Mouse (Mus musculus): ENCODE results near the gene Nptx1. TPM values are rescaled to one million over a fixed set of nuclear protein-coding genes. Genes with fewer than 3 reads are reported as not detected.
A peak's percentile ranks its signal among the peaks of the same experiment; 100 is the strongest.

Gene Nptx1
- total and polyA plus RNA-seq, 3 experiments, result 0.11 TPM; not detected in 2

DNA sequence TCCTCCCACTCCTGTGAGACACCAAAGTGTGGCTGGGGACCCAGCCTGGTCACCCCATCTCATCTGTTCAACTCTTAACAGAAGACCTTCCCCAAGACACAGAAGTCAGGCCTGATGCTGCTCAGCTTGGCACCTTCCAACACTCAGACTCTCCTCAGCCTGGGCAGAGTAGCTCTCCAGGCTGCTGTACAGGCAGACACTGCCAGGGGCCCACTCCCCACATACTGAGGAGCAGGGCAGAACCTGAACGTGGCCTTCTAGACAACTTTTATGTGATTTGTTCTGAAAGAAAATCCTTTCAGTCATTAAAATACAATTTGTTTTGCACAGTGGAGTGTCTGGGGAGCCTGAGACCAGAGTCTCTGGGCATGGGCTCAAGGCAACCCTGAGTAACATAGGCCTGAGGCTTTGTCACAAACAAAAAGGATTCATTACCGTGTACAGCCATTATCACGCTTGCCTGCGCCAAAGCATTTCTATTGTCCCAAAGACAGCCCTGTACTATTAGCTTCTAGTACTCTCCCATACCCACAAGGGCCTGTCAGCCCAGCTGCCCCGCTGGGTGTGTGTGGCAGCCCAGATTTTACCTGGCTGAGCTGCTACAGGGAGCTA, 38.3 kb downstream of the Nptx1 start:
- H3K9me3 ChIP-seq (replicated peaks), result no peaks in the 10 kb centered on the region
- peaks cover 23% of the 10 kb centered on the region for H3K27me3 ChIP-seq (ENCODE audit: insufficient read depth, low read length)
- no peak for ATAC-seq (ENCODE audit: extremely low read depth, insufficient number of reproducible peaks, low FRiP score, poor library complexity, severe bottlenecking)
- no peak for TF ChIP-seq CTCF (IDR thresholded peaks at IDR 0.05; ENCODE audit: low read depth, low read length)
- no peak for TF ChIP-seq POLR2AphosphoS5 (IDR thresholded peaks at IDR 0.05; ENCODE audit: insufficient replicate concordance, low read depth, low read length)
- no peak for TF ChIP-seq GATA1 (IDR thresholded peaks at IDR 0.05; ENCODE audit: borderline replicate concordance, low read length)
- no peak for TF ChIP-seq GATA2 (IDR thresholded peaks at IDR 0.05; ENCODE audit: borderline replicate concordance, low read depth, low read length)
- no peak for TF ChIP-seq TAL1 (conservative IDR thresholded peaks at IDR 0.05; ENCODE audit: low read depth, low read length)
- no peak for DNase-seq (ENCODE audit: low spot score)
- H3K4me3 ChIP-seq (ENCODE audit: low read depth, low read length), result no peak overlapping the region
- H3K36me3 ChIP-seq (replicated peaks), result peaks cover 47% of the 10 kb centered on the region
- H3K4me1 ChIP-seq (ENCODE audit: insufficient read depth, low read depth, low read length), result no peaks in the 10 kb centered on the region

DNA sequence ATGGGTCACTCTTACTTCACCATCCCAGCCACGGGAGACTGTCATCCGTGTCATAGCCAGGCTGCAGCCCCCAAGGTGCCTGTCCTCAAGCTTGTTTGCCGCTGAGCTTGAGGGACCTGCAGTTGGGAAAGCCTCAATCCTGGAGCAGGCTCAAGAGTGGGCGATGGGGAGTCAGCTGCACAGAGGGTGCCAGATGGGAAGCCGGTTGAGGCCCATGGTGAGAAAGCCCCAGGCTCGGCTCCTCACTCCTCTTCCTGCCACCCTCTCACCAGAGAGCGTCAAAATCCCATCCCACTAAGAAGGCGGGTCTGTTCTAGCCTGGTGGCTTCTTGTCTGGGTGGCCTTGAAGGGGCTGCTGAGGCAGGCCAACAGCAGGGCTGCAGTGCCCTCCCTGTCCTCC, 39.8 kb downstream of the Nptx1 start:
- no peak for DNase-seq (ENCODE audit: low spot score)
- ATAC-seq (ENCODE audit: extremely low read depth, insufficient number of reproducible peaks, low FRiP score, poor library complexity, severe bottlenecking), result no peak
- Histone ChIP-seq H3K4me1 (ENCODE audit: insufficient read depth, low read depth, low read length) (no peaks in the 10 kb centered on the region), H3K27me3 (ENCODE audit: insufficient read depth, low read length) (peaks cover 9% of the 10 kb centered on the region), H3K4me3 (ENCODE audit: low read depth, low read length) (no peak overlapping the region), H3K36me3 (replicated peaks) (peaks cover 62% of the 10 kb centered on the region), H3K9me3 (replicated peaks) (no peaks in the 10 kb centered on the region)
- no peak for TF ChIP-seq POLR2AphosphoS5 (IDR thresholded peaks at IDR 0.05; ENCODE audit: insufficient replicate concordance, low read depth, low read length)
- no peak for TF ChIP-seq GATA1 (IDR thresholded peaks at IDR 0.05; ENCODE audit: borderline replicate concordance, low read length)
- TF ChIP-seq GATA2 (IDR thresholded peaks at IDR 0.05; ENCODE audit: borderline replicate concordance, low read depth, low read length), result no peak
- no peak for TF ChIP-seq TAL1 (conservative IDR thresholded peaks at IDR 0.05; ENCODE audit: low read depth, low read length)
- TF ChIP-seq CTCF (IDR thresholded peaks at IDR 0.05; ENCODE audit: low read depth, low read length), result no peak

DNA sequence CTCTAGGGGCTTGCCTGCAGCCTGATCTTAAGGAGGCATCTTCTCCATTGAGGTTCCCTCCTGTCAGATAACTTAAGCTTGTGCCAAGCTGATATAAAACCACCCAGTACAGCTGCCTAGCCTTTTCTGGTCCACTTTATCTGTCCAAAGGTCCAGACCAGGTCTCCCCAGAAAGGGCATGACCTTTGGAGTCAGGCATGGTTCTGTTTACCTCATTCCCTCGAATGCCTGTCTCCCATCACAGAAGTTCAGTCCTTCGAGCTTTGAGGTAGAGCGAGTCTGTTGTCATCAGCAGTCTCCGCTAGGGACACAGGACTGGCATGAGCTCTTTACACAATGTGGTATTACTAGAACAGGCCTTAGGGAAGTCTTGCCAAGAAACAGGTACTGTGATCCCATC, 41.2 kb downstream of the Nptx1 start:
- Histone ChIP-seq H3K36me3 (replicated peaks) (peaks cover 76% of the 10 kb centered on the region), H3K4me3 (ENCODE audit: low read depth, low read length) (no peak overlapping the region), H3K27me3 (ENCODE audit: insufficient read depth, low read length) (no peaks in the 10 kb centered on the region; the same call in 1 of the 2 replicates), H3K4me1 (ENCODE audit: insufficient read depth, low read depth, low read length) (no peaks in the 10 kb centered on the region), H3K9me3 (replicated peaks) (no peaks in the 10 kb centered on the region)
- ATAC-seq (ENCODE audit: extremely low read depth, insufficient number of reproducible peaks, low FRiP score, poor library complexity, severe bottlenecking) (no peak), DNase-seq (ENCODE audit: low spot score) (no peak)
- TF ChIP-seq GATA2 (IDR thresholded peaks at IDR 0.05; ENCODE audit: borderline replicate concordance, low read depth, low read length) (no peak), GATA1 (IDR thresholded peaks at IDR 0.05; ENCODE audit: borderline replicate concordance, low read length) (no peak), POLR2AphosphoS5 (IDR thresholded peaks at IDR 0.05; ENCODE audit: insufficient replicate concordance, low read depth, low read length) (no peak), CTCF (IDR thresholded peaks at IDR 0.05; ENCODE audit: low read depth, low read length) (no peak), TAL1 (conservative IDR thresholded peaks at IDR 0.05; ENCODE audit: low read depth, low read length) (no peak)

DNA sequence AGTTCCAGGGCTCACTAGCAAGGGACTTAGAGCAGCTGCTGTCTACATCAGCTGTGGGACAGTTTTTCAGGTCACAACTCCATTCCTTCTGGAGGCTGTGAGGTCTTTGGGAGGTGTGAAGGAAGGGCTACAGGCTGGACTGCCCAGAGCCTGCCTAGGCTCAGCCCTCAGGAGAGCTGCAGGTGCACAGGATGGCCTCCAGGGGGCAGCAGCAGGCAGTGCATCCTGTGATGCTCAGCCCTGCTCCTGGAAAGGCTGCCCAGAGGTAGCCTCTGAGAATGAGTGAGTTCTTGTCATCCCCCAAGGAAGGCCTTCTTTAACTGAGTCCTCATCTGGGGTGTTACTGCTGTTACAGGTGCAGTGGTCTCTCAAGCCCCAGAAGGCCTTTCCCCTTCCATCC, 43.9 kb downstream of the Nptx1 start:
- no peaks in the 10 kb centered on the region for H3K27me3 ChIP-seq (ENCODE audit: insufficient read depth, low read length)
- peak; percentile 41 for ATAC-seq (ENCODE audit: extremely low read depth, insufficient number of reproducible peaks, low FRiP score, poor library complexity, severe bottlenecking)
- peak; percentile 77 for DNase-seq (ENCODE audit: low spot score)
- H3K4me1 ChIP-seq (ENCODE audit: insufficient read depth, low read depth, low read length), result no peaks in the 10 kb centered on the region
- TF ChIP-seq CTCF (IDR thresholded peaks at IDR 0.05; ENCODE audit: low read depth, low read length) (peak; percentile 97), TAL1 (conservative IDR thresholded peaks at IDR 0.05; ENCODE audit: low read depth, low read length) (no peak), POLR2AphosphoS5 (IDR thresholded peaks at IDR 0.05; ENCODE audit: insufficient replicate concordance, low read depth, low read length) (no peak), GATA2 (IDR thresholded peaks at IDR 0.05; ENCODE audit: borderline replicate concordance, low read depth, low read length) (no peak)
- no peak overlapping the region for H3K4me3 ChIP-seq (ENCODE audit: low read depth, low read length)
- H3K9me3 ChIP-seq (replicated peaks), result no peaks in the 10 kb centered on the region
- peaks cover 97% of the 10 kb centered on the region for H3K36me3 ChIP-seq (replicated peaks)

DNA sequence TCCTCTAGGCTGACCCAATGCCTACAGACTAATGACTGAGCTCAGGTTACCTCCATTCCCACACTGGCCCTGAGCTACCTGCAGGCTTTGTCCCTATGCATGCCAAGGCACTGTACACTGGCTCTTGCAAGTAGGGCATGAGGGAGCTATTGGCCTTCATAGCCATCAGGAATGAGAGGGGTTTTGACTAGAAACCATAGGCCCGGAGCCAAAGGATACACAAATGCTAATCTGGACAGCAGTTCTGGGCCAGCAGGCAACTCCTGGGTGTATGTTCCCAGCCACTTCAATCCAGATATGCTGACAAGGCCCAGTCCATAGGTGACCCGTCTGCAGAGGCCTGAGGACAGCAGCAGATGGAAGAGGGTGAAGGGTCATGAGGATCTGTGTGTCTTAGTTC, 47.5 kb downstream of the Nptx1 start:
- Histone ChIP-seq H3K27me3 (ENCODE audit: insufficient read depth, low read length) (no peaks in the 10 kb centered on the region), H3K4me3 (ENCODE audit: low read depth, low read length) (no peak overlapping the region), H3K9me3 (replicated peaks) (no peaks in the 10 kb centered on the region), H3K4me1 (ENCODE audit: insufficient read depth, low read depth, low read length) (peaks cover 4% of the 10 kb centered on the region), H3K36me3 (replicated peaks) (peaks cover 99% of the 10 kb centered on the region)
- ATAC-seq (ENCODE audit: extremely low read depth, insufficient number of reproducible peaks, low FRiP score, poor library complexity, severe bottlenecking) (no peak), DNase-seq (ENCODE audit: low spot score) (no peak)
- TF ChIP-seq POLR2AphosphoS5 (IDR thresholded peaks at IDR 0.05; ENCODE audit: insufficient replicate concordance, low read depth, low read length) (no peak), GATA2 (IDR thresholded peaks at IDR 0.05; ENCODE audit: borderline replicate concordance, low read depth, low read length) (no peak), CTCF (IDR thresholded peaks at IDR 0.05; ENCODE audit: low read depth, low read length) (no peak), GATA1 (IDR thresholded peaks at IDR 0.05; ENCODE audit: borderline replicate concordance, low read length) (no peak)

DNA sequence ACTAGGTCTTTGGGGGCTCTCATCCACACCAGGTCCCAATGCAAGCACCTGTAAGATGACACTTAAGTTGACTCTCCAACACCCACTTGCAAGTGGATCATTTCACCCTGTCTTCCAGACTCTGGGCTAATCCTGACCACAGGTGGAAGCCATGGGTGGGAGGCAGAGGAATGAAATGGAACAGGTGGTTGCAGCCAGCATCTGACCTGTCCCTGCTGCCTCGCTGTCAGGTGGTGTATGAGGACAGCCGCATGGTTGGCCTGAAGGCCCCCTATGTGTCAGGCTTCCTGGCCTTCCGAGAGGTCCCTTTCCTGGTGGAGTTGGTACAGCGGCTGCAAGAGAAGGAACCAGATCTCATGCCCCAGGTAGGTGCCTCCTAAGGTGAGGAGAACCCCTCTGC, 48.3 kb downstream of the Nptx1 start:
- no peak overlapping the region for H3K4me3 ChIP-seq (ENCODE audit: low read depth, low read length)

More for the DNA sequence above, 48.3 kb downstream of the Nptx1 start:
- H3K9me3 ChIP-seq (replicated peaks), result no peaks in the 10 kb centered on the region
- no peaks in the 10 kb centered on the region for H3K27me3 ChIP-seq (ENCODE audit: insufficient read depth, low read length)
- DNase-seq (ENCODE audit: low spot score), result no peak
- TF ChIP-seq GATA2 (IDR thresholded peaks at IDR 0.05; ENCODE audit: borderline replicate concordance, low read depth, low read length) (no peak), POLR2AphosphoS5 (IDR thresholded peaks at IDR 0.05; ENCODE audit: insufficient replicate concordance, low read depth, low read length) (no peak), GATA1 (IDR thresholded peaks at IDR 0.05; ENCODE audit: borderline replicate concordance, low read length) (no peak), TAL1 (conservative IDR thresholded peaks at IDR 0.05; ENCODE audit: low read depth, low read length) (no peak), CTCF (IDR thresholded peaks at IDR 0.05; ENCODE audit: low read depth, low read length) (no peak)
- peaks cover 9% of the 10 kb centered on the region for H3K4me1 ChIP-seq (ENCODE audit: insufficient read depth, low read depth, low read length)
- ATAC-seq (ENCODE audit: extremely low read depth, insufficient number of reproducible peaks, low FRiP score, poor library complexity, severe bottlenecking), result no peak
- peaks cover 98% of the 10 kb centered on the region for H3K36me3 ChIP-seq (replicated peaks)
